Mouse (Mus musculus) forebrain, embryonic 10.5 days (tissue): Measurements from ENCODE around the gene Arhgef19. TPM values are rescaled to one million over a fixed set of nuclear protein-coding genes. Genes with fewer than 3 reads are reported as not detected.

ENCODE experiments used
- DNase-seq: peaks from one replicate; pipeline ENCODE4 v3.0.0-alpha.2; 2017; ENCODE audit warnings: low spot score; ENCODE audit errors: extremely low spot score
- H3K27ac ChIP-seq: fragments of 300-500 bp; sonication (generic); 2 replicates; pipeline ENCODE4 v1.5.1; 2016; ENCODE audit warnings: mild to moderate bottlenecking
- H3K27me3 ChIP-seq: fragments of 300-500 bp; sonication (generic); 2 replicates; pipeline ENCODE4 v1.6.1; 2016; ENCODE audit warnings: mild to moderate bottlenecking; ENCODE audit not compliant: poor library complexity, severe bottlenecking
- H3K36me3 ChIP-seq: fragments of 300-500 bp; sonication (generic); replicated peaks from 2 replicates; pipeline ENCODE4 v1.6.1; 2016; ENCODE audit warnings: mild to moderate bottlenecking, moderate library complexity
- H3K4me1 ChIP-seq: fragments of 300-500 bp; sonication (generic); 2 replicates; pipeline ENCODE4 v1.6.1; 2016
- H3K4me3 ChIP-seq: fragments of 300-500 bp; sonication (generic); 2 replicates; pipeline ENCODE4 v1.5.1; 2016; ENCODE audit warnings: mild to moderate bottlenecking, moderate library complexity
- H3K9me3 ChIP-seq: fragments of 300-500 bp; sonication (generic); 2 replicates; pipeline ENCODE4 v1.6.1; 2016; ENCODE audit warnings: mild to moderate bottlenecking, moderate library complexity
- WGBS: fragments of 180-500 bp; shearing (Covaris S2); methylation state at CpG from one replicate; pipeline ENCODE4 v1.1.7; 2016; 5-methylcytosine and 5-hydroxymethylcytosine counted together
- polyA plus RNA-seq: library from polyadenylated mRNA; unstranded; fragments of >200 nt; fragmentation: Nextera tagmentation; extraction: Ambion mirVana; gene quantifications from 2 replicates; pipeline ENCODE4 v1.2.1, GENCODE M21; 2016

The Arhgef19 gene
- polyA plus RNA-seq, 1 experiment from 2014 or later: 2.2 TPM

DNA sequence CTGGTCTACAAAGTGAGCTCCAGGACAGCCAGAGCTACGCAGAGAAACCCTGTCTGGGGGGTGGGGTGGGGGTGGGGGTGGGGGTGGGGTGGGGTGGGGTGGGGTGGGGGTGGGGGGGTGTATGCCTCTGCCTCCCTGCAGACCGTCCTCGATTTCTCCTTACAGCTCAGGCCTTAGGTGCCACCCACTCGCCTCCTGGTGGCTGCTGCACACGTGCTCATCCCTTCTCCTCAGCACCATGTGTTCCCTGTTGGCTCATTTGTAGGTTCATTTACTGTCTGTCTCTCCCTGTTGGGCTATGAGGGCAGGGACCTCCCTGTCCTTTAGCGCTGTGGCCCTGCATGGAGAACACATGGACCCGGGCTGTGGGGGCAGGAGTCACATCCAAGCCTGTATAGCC is 31.9 kb downstream of the Arhgef19 start:
- Histone ChIP-seq H3K4me3 (no peak overlapping the region), H3K36me3 (no peaks in the 10 kb centered on the region), H3K4me1 (peaks cover 41% of the 10 kb centered on the region), H3K27ac (0 out of 2 replicates have a peak overlapping the region, but pooled peaks have one; percentile 30), H3K27me3 (peaks cover 51% of the 10 kb centered on the region), H3K9me3 (peaks cover 3% of the 10 kb centered on the region; the same call in 1 of the 2 replicates)
- no peak for DNase-seq
- 87% methylated on average over 5 of the region's 7 CpGs for WGBS

GRCm38 (mm10) chr4:141271721-141272120 is 32.4 kb downstream of the Arhgef19 start:
- Histone ChIP-seq H3K4me1 (peaks cover 41% of the 10 kb centered on the region), H3K9me3 (peaks cover 3% of the 10 kb centered on the region; the same call in 1 of the 2 replicates), H3K4me3 (no peak overlapping the region), H3K27me3 (peaks cover 51% of the 10 kb centered on the region), H3K36me3 (no peaks in the 10 kb centered on the region), H3K27ac (0 out of 2 replicates have a peak overlapping the region, but pooled peaks have one; percentile 30)
- WGBS: 91% methylated on average over 6 of the region's 6 CpGs
- no peak for DNase-seq

DNA sequence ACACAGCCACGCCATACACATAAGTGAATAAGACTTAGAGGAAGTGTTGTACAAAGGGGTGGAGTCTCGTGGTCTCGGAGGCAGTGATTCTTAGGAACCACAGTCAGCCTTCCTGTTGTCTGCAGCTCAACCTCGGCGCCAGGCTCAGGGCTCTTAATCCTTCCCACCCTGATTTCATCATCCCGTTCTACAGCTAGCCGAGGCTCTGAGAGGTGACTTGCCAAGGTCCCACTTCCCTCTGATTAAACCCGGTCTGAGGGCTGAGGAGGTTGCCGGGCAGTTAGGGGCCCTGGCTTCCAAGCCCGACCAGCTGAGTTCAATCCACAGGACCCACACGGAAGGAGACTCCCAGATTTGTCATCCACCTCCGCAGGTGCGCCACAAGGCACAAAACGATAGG is 33.6 kb downstream of the Arhgef19 start:
- Histone ChIP-seq H3K27ac (peak overlapping the region; percentile 48), H3K4me3 (peak overlapping the region; percentile 36), H3K4me1 (peaks cover 46% of the 10 kb centered on the region)

GRCm38 (mm10) chr4:141273296-141273695 is 34.0 kb downstream of the Arhgef19 start:
- Histone ChIP-seq H3K4me3 (peak overlapping the region; percentile 36), H3K4me1 (peaks cover 51% of the 10 kb centered on the region)

More for the DNA sequence above, 33.6 kb downstream of the Arhgef19 start:
- H3K9me3 ChIP-seq: peaks cover 3% of the 10 kb centered on the region; the same call in 1 of the 2 replicates
- peaks cover 51% of the 10 kb centered on the region for H3K27me3 ChIP-seq
- no peaks in the 10 kb centered on the region for H3K36me3 ChIP-seq
- no peak for DNase-seq
- 14% methylated on average over 14 of the region's 14 CpGs for WGBS

DNA sequence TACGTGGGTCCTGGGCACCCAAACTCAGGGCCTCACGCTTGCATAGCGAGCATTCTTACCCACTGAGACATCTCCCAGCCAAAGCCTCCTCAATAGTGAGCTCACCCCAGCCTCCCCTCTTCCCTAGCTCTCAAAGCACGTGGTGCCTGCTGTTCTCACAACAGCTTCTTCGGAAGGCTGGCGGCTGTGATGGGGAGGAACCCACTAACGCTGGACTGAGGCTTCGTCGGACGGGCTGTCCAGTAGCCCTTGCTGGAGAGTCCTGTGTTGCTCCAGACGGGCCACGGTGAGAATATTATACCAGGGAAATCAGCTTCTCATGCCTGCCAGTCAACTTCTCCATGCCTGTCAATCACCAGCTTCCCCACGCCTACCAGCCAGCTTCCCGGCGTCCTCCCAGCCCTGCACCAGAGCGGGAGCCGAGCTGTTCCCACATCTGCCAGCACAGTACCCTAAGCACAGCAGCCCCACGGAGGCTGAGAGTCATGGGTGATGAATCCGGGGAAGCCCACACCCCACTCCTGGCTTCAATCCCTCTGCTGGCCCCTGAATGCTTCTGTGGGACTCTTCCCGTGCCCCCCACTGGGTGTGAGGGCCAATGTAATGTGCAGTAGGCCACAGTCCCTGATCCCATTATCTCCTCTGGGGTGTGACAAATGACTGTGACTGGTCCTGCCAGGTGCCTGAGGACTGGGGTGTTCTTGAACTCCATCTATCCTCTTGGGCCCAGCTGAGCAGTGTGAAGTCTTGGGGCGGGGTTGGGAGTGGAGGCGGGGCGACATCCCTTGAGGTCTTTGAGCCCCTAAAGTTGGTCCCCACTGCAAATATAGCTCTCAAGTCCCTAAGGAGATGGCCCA is 35.4 kb downstream of the Arhgef19 start:
- Histone ChIP-seq H3K36me3 (no peaks in the 10 kb centered on the region), H3K4me1 (peaks cover 64% of the 10 kb centered on the region), H3K4me3 (no peak overlapping the region), H3K9me3 (no peaks in the 10 kb centered on the region; the same call in 1 of the 2 replicates), H3K27me3 (peaks cover 60% of the 10 kb centered on the region), H3K27ac (peak overlapping the region; percentile 52)
- 42% methylated on average over 23 of the region's 23 CpGs for WGBS
- no peak for DNase-seq

More at GRCm38 (mm10) chr4:141273296-141273695, 34.0 kb downstream of the Arhgef19 start:
- Histone ChIP-seq H3K36me3 (no peaks in the 10 kb centered on the region), H3K27me3 (peaks cover 54% of the 10 kb centered on the region), H3K9me3 (peaks cover 2% of the 10 kb centered on the region; the same call in 1 of the 2 replicates), H3K27ac (peak overlapping the region; percentile 48)
- peak; percentile 91 for DNase-seq
- WGBS: 20% methylated on average over 12 of the region's 12 CpGs

GRCm38 (mm10) chr4:141277157-141277556 is 37.9 kb downstream of the Arhgef19 start:
- 88% methylated on average over 8 of the region's 8 CpGs for WGBS
- H3K9me3 ChIP-seq: no peaks in the 10 kb centered on the region
- H3K27me3 ChIP-seq: peaks cover 59% of the 10 kb centered on the region
- no peak overlapping the region for H3K4me3 ChIP-seq
- H3K27ac ChIP-seq: no peak overlapping the region
- no peak for DNase-seq
- peaks cover 57% of the 10 kb centered on the region for H3K4me1 ChIP-seq
- H3K36me3 ChIP-seq: no peaks in the 10 kb centered on the region

GRCm38 (mm10) chr4:141278154-141278553 is 38.9 kb downstream of the Arhgef19 start:
- Histone ChIP-seq H3K9me3 (no peaks in the 10 kb centered on the region), H3K4me1 (peaks cover 60% of the 10 kb centered on the region), H3K27me3 (peaks cover 59% of the 10 kb centered on the region), H3K4me3 (no peak overlapping the region), H3K27ac (peak overlapping the region; percentile 77), H3K36me3 (no peaks in the 10 kb centered on the region)
- 69% methylated on average over 7 of the region's 7 CpGs for WGBS
- DNase-seq: no peak

DNA sequence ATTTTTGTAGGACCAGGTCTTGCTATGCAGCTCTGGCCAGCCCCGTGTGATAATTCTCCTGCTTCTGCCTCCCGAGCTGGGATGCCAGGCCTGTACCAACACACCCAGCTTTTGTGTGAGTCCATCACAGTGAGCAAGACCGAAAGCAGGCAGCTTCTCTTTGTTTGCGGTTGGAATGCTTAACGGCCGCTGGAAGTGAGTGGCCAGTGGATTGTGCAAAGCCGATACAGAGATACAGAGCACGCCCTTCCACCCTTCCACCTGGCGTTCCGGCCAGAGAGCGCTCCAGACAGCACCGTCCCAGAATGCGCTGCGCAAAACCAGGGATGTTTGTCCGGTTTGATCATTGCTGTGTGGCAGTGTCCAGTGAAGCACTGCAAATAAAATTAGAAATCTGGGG is 40.0 kb downstream of the Arhgef19 start:
- no peaks in the 10 kb centered on the region for H3K36me3 ChIP-seq
- DNase-seq: no peak
- H3K9me3 ChIP-seq: no peaks in the 10 kb centered on the region
- no peak overlapping the region for H3K4me3 ChIP-seq
- peak overlapping the region; percentile 77 for H3K27ac ChIP-seq
- H3K27me3 ChIP-seq: peaks cover 59% of the 10 kb centered on the region
- H3K4me1 ChIP-seq: peaks cover 62% of the 10 kb centered on the region
- WGBS: 59% methylated on average over 15 of the region's 15 CpGs

DNA sequence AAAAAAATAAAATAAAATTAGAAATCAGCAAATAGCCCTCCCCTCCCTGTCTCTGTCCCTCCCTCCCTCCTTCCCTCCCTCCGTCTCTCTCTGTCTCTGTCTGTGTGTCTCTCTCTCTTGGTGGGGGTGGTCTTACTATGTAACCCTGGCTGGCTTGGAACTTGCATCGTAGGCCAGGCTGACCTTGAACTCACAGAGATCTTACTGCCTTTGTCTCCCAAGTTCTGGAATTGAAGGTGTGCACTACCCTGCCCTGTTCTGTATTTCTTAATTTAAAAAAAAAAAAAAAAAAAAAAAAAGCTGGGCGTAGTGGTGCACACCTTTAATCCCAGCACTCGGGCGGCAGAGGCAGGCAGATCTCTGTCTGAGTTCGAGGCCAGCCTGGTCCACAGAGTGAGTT is 40.5 kb downstream of the Arhgef19 start:
- Histone ChIP-seq H3K4me3 (no peak overlapping the region), H3K9me3 (no peaks in the 10 kb centered on the region), H3K36me3 (no peaks in the 10 kb centered on the region), H3K27me3 (peaks cover 59% of the 10 kb centered on the region), H3K4me1 (peaks cover 62% of the 10 kb centered on the region), H3K27ac (no peak overlapping the region)
- no peak for DNase-seq
- 88% methylated on average over 6 of the region's 6 CpGs for WGBS

DNA sequence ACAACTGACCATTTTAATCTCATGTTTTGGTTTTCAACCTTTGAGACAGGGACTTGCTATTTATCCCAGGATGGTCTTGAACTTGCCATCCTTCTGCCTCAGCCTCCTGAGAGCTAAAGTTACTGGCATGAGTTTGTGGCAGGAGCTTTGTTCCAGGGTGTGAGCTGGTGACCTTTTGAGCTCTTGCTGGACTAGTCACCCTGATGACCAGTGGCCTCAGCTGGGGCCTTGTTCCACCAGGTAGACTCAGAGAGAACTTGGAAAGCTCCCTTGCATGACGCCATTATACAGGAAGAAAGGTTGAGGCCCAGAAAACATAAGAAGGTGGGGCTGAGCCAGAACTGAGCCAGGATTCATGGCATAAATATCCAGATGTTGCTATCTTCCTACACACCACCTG is 41.2 kb downstream of the Arhgef19 start:
- Histone ChIP-seq H3K27ac (no peak overlapping the region), H3K36me3 (no peaks in the 10 kb centered on the region), H3K4me3 (no peak overlapping the region), H3K27me3 (peaks cover 59% of the 10 kb centered on the region), H3K9me3 (no peaks in the 10 kb centered on the region), H3K4me1 (peaks cover 63% of the 10 kb centered on the region)
- no peak for DNase-seq
- WGBS: 88% methylated on average over 1 of the region's 1 CpGs

DNA sequence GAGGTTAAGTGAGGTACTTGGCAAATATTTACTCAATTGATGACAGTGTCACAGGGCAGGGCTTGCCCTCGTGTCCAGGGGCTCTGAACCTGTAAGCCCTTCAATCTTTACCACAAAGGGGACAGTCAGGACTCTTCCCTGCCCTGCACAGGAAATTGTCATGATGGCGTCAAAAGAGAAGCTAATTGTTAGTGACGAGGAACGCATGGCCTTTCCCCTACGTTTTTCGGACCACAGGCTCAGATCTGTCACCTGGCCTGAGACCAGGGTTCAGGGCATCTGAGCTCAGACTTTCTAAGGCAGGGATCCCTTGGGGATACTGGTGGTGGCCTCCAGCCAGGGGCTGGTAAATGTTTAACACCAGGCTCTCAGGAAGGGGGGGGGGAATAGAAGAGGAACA is 41.9 kb downstream of the Arhgef19 start:
- no peak for DNase-seq
- Histone ChIP-seq H3K27me3 (peaks cover 59% of the 10 kb centered on the region), H3K9me3 (no peaks in the 10 kb centered on the region), H3K4me3 (no peak overlapping the region), H3K27ac (no peak overlapping the region), H3K4me1 (peaks cover 67% of the 10 kb centered on the region), H3K36me3 (no peaks in the 10 kb centered on the region)
- 51% methylated on average over 6 of the region's 6 CpGs for WGBS

- Histone ChIP-seq H3K9me3 (no peaks in the 10 kb centered on the region), H3K27ac (no peak overlapping the region), H3K4me1 (peaks cover 68% of the 10 kb centered on the region), H3K27me3 (peaks cover 63% of the 10 kb centered on the region), H3K36me3 (no peaks in the 10 kb centered on the region), H3K4me3 (no peak overlapping the region)
- DNase-seq: no peak
- 77% methylated on average over 1 of the region's 1 CpGs for WGBS
These were observed 42.3 kb downstream of the Arhgef19 start for GRCm38 (mm10) chr4:141281578-141281977.

GRCm38 (mm10) chr4:141282087-141282486 is 42.8 kb downstream of the Arhgef19 start:
- no peaks in the 10 kb centered on the region for H3K36me3 ChIP-seq
- H3K9me3 ChIP-seq: no peaks in the 10 kb centered on the region
- peaks cover 68% of the 10 kb centered on the region for H3K27me3 ChIP-seq
- DNase-seq: no peak
- no peak overlapping the region for H3K4me3 ChIP-seq
- 72% methylated on average over 3 of the region's 3 CpGs for WGBS
- peaks cover 73% of the 10 kb centered on the region for H3K4me1 ChIP-seq
- no peak overlapping the region for H3K27ac ChIP-seq
